Comparison of ENCODE assay signal across 13 mouse cellular contexts in the genomic region with DNA sequence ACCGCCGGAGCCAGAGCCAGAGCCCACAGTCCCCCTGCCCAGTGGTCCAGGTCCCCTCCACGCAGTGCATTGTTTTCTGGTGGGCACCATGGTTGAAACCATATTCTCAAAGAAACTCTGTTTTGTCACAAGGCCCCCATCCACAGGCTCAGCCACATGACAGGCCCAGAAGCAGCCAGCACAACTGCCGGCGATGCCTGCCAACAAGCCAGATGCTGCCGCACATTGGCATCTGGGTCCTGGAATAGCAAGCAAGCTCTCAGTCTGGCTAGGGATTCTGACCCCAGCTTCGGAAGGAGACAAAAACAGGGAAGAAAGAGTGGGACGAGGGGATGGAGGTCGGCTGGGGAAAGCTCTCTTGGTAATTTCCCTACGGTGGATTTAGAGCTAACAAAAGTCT.
DNase-seq lines count a peak whose midpoint lies in the region; ATAC-seq and TF ChIP-seq lines count a peak whose summit lies in the region.
"Had no signal": no experiment of that assay in that cellular context is flagged by ENCODE, and none has a peak within 500 bp of the region (broad histone marks: within the 10 kb centered on the region; RNA-seq: fewer than 3 reads in every experiment).

No protein-coding gene starts in this region.

- peak; percentile 34 for DNase-seq in forebrain, embryonic 14.5 days (ENCODE audit: low spot score)
- peak; percentile 39 for DNase-seq in midbrain, embryonic 14.5 days
- no peak for DNase-seq in midbrain, embryonic 10.5 days (ENCODE audit: low spot score)
- DNase-seq in left cerebral cortex, adult 2 months (ENCODE audit: extremely low spot score in 1 of 2, low spot score in 2 of 2) = peak; percentile 24 to 38
- peak; percentile 24 for DNase-seq in telencephalon, adult 2 months (ENCODE audit: low read depth, low spot score)
- no peak for DNase-seq in adrenal gland, postnatal 4 days (ENCODE audit: low spot score in 2 of 2)
- no peak for DNase-seq in urinary bladder, postnatal 14 days (ENCODE audit: low spot score)
- DNase-seq: kidney, postnatal 4 days; liver, embryonic 13.5 days had no signal

- no peak overlapping the region for H3K9ac ChIP-seq in forebrain, embryonic 14.5 days (ENCODE audit: low read length)
- no peak overlapping the region for H3K9ac ChIP-seq in forebrain, embryonic 16.5 days (replicated peaks; ENCODE audit: low read depth, low read length)
- H3K9ac ChIP-seq in midbrain, embryonic 14.5 days (replicated peaks; ENCODE audit: low read length) = no peak overlapping the region
- H3K9ac ChIP-seq: forebrain, embryonic 13.5 days; liver, embryonic 13.5 days; midbrain, embryonic 12.5 days had no signal

- intact Hi-C loops in left cerebral cortex, adult 2 months (cut with DNase I) = loop anchor here (10.0 kb wide), 1 partner anchor 719 kb away; no protein-coding TSS in a partner anchor

- ATAC-seq in forebrain, embryonic 14.5 days = no peak
- no peak for ATAC-seq in forebrain, embryonic 16.5 days
- ATAC-seq in midbrain, embryonic 14.5 days (ENCODE audit: low FRiP score, low TSS enrichment) = no peak
- ATAC-seq: forebrain, embryonic 13.5 days; Patski had no signal

- H3K36me3 ChIP-seq in forebrain, embryonic 14.5 days (ENCODE audit: control insufficient read depth, insufficient read depth, low read length) = no peaks in the 10 kb centered on the region
- H3K36me3 ChIP-seq in forebrain, embryonic 16.5 days (ENCODE audit: control insufficient read depth, insufficient read depth) = no peaks in the 10 kb centered on the region
- H3K36me3 ChIP-seq in midbrain, embryonic 14.5 days (ENCODE audit: control insufficient read depth, insufficient read depth, low read length) = no peaks in the 10 kb centered on the region
- no peaks in the 10 kb centered on the region for H3K36me3 ChIP-seq in midbrain, embryonic 10.5 days
- H3K36me3 ChIP-seq: liver, embryonic 13.5 days; midbrain, embryonic 12.5 days had no signal

- H3K27me3 ChIP-seq in forebrain, embryonic 14.5 days (replicated peaks; ENCODE audit: control insufficient read depth, insufficient read depth, low read length) = no peaks in the 10 kb centered on the region
- no peaks in the 10 kb centered on the region for H3K27me3 ChIP-seq in forebrain, embryonic 16.5 days (replicated peaks; ENCODE audit: control insufficient read depth, insufficient read depth, low read length)
- no peaks in the 10 kb centered on the region for H3K27me3 ChIP-seq in midbrain, embryonic 14.5 days (ENCODE audit: control insufficient read depth, insufficient read depth, low read length)
- H3K27me3 ChIP-seq in midbrain, embryonic 10.5 days (ENCODE audit: low read depth, poor library complexity, severe bottlenecking) = no peaks in the 10 kb centered on the region
- H3K27me3 ChIP-seq: forebrain, embryonic 13.5 days; liver, embryonic 13.5 days had no signal

- no peak overlapping the region for H3K4me3 ChIP-seq in forebrain, embryonic 14.5 days (ENCODE audit: low read depth, low read length)
- no peak overlapping the region for H3K4me3 ChIP-seq in forebrain, embryonic 16.5 days (replicated peaks; ENCODE audit: low read length)
- no peak overlapping the region for H3K4me3 ChIP-seq in midbrain, embryonic 14.5 days (replicated peaks; ENCODE audit: low read depth, low read length)
- no peak overlapping the region for H3K4me3 ChIP-seq in midbrain, embryonic 10.5 days
- H3K4me3 ChIP-seq in left cerebral cortex, adult 2 months = no peak overlapping the region
- H3K4me3 ChIP-seq: forebrain, embryonic 13.5 days; liver, embryonic 13.5 days; midbrain, embryonic 12.5 days had no signal

- H3K27ac ChIP-seq in forebrain, embryonic 14.5 days (ENCODE audit: low read depth, low read length) = 0 out of 2 replicates have a peak overlapping the region, but pooled peaks have one; percentile 6
- no peak overlapping the region for H3K27ac ChIP-seq in forebrain, embryonic 16.5 days (ENCODE audit: low read length)
- 0 out of 2 replicates have a peak overlapping the region, but pooled peaks have one; percentile 21 for H3K27ac ChIP-seq in midbrain, embryonic 14.5 days (replicated peaks; ENCODE audit: low read depth, low read length)
- H3K27ac ChIP-seq in midbrain, embryonic 10.5 days (replicated peaks) = no peak overlapping the region
- H3K27ac ChIP-seq in left cerebral cortex, adult 2 months = peak overlapping the region; percentile 47; the same call in 1 of the 2 replicates
- H3K27ac ChIP-seq: forebrain, embryonic 13.5 days; liver, embryonic 13.5 days; midbrain, embryonic 12.5 days had no signal

- H3K4me2 ChIP-seq in forebrain, embryonic 14.5 days (ENCODE audit: low read length) = no peak overlapping the region
- H3K4me2 ChIP-seq in forebrain, embryonic 16.5 days (ENCODE audit: low read length) = no peak overlapping the region
- no peak overlapping the region for H3K4me2 ChIP-seq in midbrain, embryonic 14.5 days (ENCODE audit: low read length)
- H3K4me2 ChIP-seq: forebrain, embryonic 13.5 days; liver, embryonic 13.5 days; midbrain, embryonic 12.5 days had no signal

- WGBS in forebrain, embryonic 14.5 days = 72% methylated on average over 10 of the region's 10 CpGs
- WGBS in forebrain, embryonic 16.5 days = 70% methylated on average over 10 of the region's 10 CpGs
- 74% methylated on average over 10 of the region's 10 CpGs for WGBS in midbrain, embryonic 14.5 days
- WGBS in midbrain, embryonic 10.5 days = 84% methylated on average over 10 of the region's 10 CpGs

- no peaks in the 10 kb centered on the region; the same call in 1 of the 2 replicates for H3K4me1 ChIP-seq in forebrain, embryonic 14.5 days (ENCODE audit: control insufficient read depth, insufficient read depth, low read length)
- H3K4me1 ChIP-seq in forebrain, embryonic 16.5 days (replicated peaks; ENCODE audit: control insufficient read depth, insufficient read depth, low read length) = peaks cover 6% of the 10 kb centered on the region
- H3K4me1 ChIP-seq in midbrain, embryonic 14.5 days (ENCODE audit: control insufficient read depth, insufficient read depth, low read length) = no peaks in the 10 kb centered on the region
- peaks cover 11% of the 10 kb centered on the region for H3K4me1 ChIP-seq in midbrain, embryonic 10.5 days
- H3K4me1 ChIP-seq: liver, embryonic 13.5 days had no signal

- no peak for TF ChIP-seq CTCF in left cerebral cortex, adult 2 months (IDR thresholded peaks at IDR 0.05)

- no peaks in the 10 kb centered on the region; the same call in 1 of the 2 replicates for H3K9me3 ChIP-seq in forebrain, embryonic 14.5 days (replicated peaks; ENCODE audit: control insufficient read depth, low read length)
- 0 out of 2 replicates have a peak, but pooled peaks cover 2% of the 10 kb centered on the region for H3K9me3 ChIP-seq in forebrain, embryonic 16.5 days (ENCODE audit: control insufficient read depth, low read length)
- H3K9me3 ChIP-seq in midbrain, embryonic 14.5 days (ENCODE audit: control insufficient read depth, low read length) = no peaks in the 10 kb centered on the region
- 0 out of 2 replicates have a peak, but pooled peaks cover 7% of the 10 kb centered on the region for H3K9me3 ChIP-seq in midbrain, embryonic 10.5 days (replicated peaks)
- H3K9me3 ChIP-seq: forebrain, embryonic 13.5 days; liver, embryonic 13.5 days had no signal

Comparison
In these comparisons a context has a peak if more than half of its experiments do, and no peak if none do; other contexts are left out.
1. DNase-seq: peak in forebrain, embryonic 14.5 days (single experiment), midbrain, embryonic 14.5 days (single experiment), left cerebral cortex, adult 2 months (2 of 2) and telencephalon, adult 2 months (single experiment); none in midbrain, embryonic 10.5 days (single experiment), adrenal gland, postnatal 4 days (0 of 2) and urinary bladder, postnatal 14 days (single experiment).
2. H3K27ac ChIP-seq: peak in forebrain, embryonic 14.5 days (single experiment), midbrain, embryonic 14.5 days (single experiment) and left cerebral cortex, adult 2 months (single experiment); none in forebrain, embryonic 16.5 days (single experiment) and midbrain, embryonic 10.5 days (single experiment).